Mouse (Mus musculus) heart, adult 18-20 months (tissue): Measurements from ENCODE around the gene Rars2. TPM values are rescaled to one million over a fixed set of nuclear protein-coding genes. Genes with fewer than 3 reads are reported as not detected.

ENCODE experiments used
- DNase-seq, 2 experiments: peaks; one replicate each; pipeline ENCODE4 v3.0.0; 2021 to 2022; ENCODE audit warnings: mixed read lengths in 1 of 2
- total RNA-seq, 2 experiments: library from RNA; stranded (reverse); gene quantifications; 2 replicates each; pipeline ENCODE4 v1.2.3; 2021

Gene Rars2
- total RNA-seq, 2 experiments from 2014 or later = 22.5 to 25.4 TPM

GRCm38 (mm10) chr4:34640731-34641130 lies 26.0 kb downstream of the Rars2 start:
- no peak for DNase-seq

DNA sequence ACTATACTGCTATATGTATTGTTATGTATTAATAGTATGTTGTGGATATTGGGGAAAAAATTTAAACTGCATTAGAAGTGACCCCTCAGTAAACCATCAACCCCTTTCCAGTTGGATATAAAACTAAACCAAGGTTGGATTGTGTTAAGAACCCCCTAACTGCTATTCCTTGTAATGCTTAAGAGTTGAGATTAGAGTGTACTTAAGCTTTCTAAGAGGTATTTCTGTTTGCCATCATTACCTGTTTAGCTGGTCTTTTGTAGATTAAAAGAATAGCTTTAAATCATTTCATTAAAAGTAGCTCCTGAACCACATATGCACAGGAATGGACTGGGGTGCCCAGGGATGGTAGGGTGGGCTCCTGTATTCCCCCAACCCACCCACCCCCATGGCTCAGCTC lies 30.0 kb downstream of the Rars2 start:
- no peak for DNase-seq

GRCm38 (mm10) chr4:34653179-34653578 lies 38.4 kb downstream of the Rars2 start:
- DNase-seq = no peak

DNA sequence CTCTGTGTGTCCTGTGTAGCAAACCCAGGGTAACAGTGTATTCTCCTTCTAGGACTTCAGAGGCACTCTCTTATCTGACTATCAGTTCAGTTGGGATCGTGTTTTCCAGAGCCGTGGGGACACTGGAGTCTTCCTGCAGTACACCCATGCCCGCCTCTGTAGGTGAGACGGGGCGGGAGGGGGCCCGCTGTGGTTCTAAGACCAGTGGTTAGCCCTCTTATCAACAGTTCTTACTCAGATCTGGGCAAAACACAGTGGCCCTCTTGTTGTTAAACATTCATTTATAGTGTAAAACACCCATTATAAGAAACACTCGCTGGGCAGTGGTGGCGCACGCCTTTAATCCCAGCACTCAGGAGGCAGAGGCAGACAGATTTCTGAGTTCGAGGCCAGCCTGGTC lies 41.3 kb downstream of the Rars2 start:
- no peak for DNase-seq

DNA sequence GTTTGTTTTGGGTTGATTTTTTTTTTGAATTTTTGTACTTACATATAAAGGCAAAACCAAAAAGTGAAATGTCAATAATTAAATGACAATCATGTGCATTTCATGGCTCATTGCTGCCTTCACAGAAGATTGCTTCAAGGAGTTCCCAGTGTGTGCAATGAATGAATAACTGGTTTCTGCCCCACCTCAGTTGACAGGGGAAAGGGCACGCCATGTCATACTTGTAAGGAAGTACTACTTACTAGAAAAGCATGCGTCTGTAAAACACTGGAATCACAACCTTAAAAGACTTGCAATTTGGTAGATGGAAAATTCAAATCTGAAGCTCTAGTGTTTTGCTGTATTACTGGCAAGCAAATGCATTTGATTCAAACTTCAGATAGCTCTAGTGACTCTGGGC lies 44.3 kb downstream of the Rars2 start:
- DNase-seq = no peak

GRCm38 (mm10) chr4:34661514-34661913 lies 46.8 kb downstream of the Rars2 start:
- no peak for DNase-seq

DNA sequence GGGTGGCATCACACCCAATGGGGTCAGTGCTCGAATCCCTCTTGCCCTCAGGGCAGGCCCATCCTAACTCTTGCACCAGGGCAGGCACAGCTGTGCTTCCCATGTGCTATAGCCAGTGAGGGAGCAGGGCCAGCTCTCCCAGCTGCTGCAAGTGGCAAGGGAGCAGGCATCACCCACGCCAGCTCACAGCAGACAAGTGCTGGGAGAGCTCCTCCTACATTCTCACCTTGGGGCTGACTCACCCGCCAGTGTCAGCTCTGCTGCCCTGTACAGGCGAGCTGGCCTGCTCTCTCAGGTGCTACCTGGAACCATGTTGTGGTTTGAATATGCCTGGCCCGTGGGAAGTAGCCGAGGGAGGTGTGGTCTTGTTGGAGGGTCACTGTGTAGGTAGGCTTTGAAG lies 47.2 kb downstream of the Rars2 start:
- DNase-seq = no peak

GRCm38 (mm10) chr4:34667923-34668322 lies 53.2 kb downstream of the Rars2 start:
- DNase-seq = no peak

GRCm38 (mm10) chr4:34673721-34674120 lies 59.0 kb downstream of the Rars2 start:
- DNase-seq = peak; percentile 14 to 24

- no peak for DNase-seq
Observed at GRCm38 (mm10) chr4:34680530-34680929, 65.8 kb downstream of the Rars2 start.

DNA sequence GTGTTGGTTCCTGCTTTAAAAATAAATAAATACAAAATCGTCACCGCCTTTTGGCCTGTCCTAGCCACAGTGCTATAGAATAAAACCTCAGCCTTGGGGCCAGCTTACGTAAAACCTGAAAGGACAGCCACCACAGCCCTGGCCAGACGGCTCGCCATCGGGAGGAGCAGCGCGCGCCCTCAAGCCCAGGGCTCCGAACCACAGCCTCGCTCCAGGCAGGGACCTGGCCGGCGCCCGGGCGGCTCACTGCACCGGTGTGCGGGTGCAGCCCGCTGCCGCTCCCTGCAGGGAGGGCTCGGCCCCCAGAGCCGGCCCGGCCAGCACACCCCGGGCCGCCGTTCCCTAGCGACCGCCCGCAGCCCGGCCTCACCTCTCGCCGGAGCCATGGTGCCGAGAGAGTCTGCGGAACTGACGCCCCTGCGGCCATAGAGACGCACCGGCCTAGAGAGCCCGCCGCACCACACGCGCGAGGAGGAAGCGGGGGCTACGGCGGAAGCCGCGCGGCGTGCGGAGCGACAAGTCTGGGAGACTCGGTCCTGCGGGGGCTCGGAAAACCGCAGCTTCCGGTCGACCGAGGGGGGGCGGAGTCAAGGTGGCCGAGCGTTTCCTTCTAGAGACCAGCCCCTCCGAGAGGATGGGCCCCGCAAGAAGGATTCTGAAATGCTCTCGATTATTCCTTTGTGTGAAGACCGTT lies 72.3 kb downstream of the Rars2 start, which contains the start of gene Slc35a1:
Slc35a1 (minus strand) TSS at position 565 of the 694 bp plus-strand sequence.
- DNase-seq = peak; percentile 94 to 96

DNA sequence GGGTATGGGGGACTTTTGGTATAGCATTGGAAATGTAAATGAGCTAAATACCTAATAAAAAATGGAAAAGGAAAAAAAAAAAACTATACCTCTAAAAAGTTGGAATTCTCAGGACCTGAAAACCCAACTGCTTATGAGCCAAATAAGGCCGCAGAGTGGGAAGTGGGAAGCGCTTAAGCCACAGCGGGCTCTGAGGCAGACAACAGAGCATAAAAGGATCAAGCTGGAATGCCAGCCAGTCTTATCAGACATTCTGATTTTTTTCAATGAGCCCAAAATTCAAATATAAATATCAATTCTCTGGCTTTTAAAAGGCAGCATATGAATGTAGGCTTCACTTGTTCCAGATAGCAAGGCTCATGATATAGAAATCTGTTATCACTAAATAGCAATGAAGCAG lies 73.3 kb downstream of the Rars2 start:
- no peak for DNase-seq

GRCm38 (mm10) chr4:34701528-34701927 lies 86.8 kb downstream of the Rars2 start:
- peak; percentile 44 to 55 for DNase-seq

DNA sequence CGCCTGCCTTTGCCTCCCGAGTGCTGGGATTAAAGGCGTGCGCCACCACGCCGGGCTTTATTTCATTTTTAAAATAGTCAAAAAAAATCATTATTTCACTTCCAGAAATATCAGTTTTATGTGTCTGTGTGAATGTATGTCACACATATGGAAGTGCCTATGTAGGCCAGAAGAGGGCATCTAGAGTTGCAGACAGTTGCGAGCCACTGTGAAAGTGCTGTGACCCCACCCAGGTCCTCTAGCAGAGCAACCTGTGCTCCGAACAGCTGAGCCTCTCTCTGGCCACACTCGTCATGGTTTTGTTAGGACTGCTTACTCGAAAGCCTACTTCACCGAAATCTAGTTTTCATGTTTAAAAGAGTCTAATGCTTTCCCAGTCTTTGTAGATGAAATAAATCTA lies 87.5 kb downstream of the Rars2 start:
- DNase-seq = no peak

GRCm38 (mm10) chr4:34703029-34703428 lies 88.3 kb downstream of the Rars2 start:
- DNase-seq = no peak

- DNase-seq = no peak
Observed at GRCm38 (mm10) chr4:34707248-34707647, 92.5 kb downstream of the Rars2 start.

DNA sequence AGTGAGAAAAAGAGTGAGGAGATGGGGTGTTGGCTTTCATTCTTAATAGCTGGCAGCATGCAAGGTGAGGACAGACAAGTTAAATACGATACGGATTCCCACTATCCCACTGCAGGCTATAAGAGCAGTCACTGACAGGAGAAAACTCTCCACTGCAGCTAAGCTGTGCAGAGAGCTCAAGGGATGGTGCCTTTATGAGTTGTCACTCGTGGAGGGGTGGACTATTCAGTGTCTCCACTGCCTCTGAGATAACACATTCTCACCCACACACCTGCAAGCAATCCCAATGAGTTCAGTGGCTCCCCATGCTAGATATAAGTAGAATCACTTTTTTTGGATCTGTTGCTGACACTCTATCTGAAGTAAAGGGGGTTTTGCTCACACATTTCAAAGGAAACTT lies 93.4 kb downstream of the Rars2 start:
- no peak for DNase-seq

Other genes with a start within 250 kb of the Rars2 start
- gene Akirin2, start 64.0 kb upstream of the Rars2 start, total RNA-seq = 10 to 100 TPM; 56.7 to 62.5 TPM
- gene Orc3, start within 50 bp of the Rars2 start, total RNA-seq = 10 to 100 TPM; 31.5 to 33.9 TPM
- gene Slc35a1, start 72.5 kb downstream of the Rars2 start, total RNA-seq = 10 to 100 TPM; 11.8 to 14.6 TPM
- gene Cfap206, start 115.2 kb downstream of the Rars2 start, total RNA-seq = under 1 TPM in 1 of 2 experiments, not detected in 1; 0.72 TPM
- gene Gm136, start 141.3 kb downstream of the Rars2 start, total RNA-seq = not detected
- gene Smim8, start 163.5 kb downstream of the Rars2 start, total RNA-seq = 10 to 100 TPM; 62.3 to 65.8 TPM